ENCODE assay signal across 25 mouse cellular contexts in the genomic region with DNA sequence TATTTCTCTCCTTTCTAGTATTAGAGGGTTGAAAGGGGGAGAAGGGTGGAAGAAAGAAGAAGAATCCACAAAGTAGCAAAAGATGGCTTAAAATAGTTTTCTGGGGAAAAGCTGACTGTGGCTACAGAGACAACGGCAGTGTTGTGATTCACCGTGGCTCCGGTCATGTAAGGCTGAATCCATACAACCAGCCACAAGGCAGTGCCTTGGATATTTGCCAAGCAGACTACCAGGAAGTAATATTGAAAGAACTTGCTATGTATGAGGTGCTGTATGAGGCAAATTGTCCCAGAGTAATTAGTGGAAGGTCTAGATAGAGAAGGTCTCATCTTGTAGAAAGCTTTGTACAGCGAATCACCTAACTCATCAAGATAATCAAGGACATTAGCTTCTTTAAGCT. TPM values are rescaled to one million over a fixed set of nuclear protein-coding genes. Genes with fewer than 3 reads are reported as not detected.
DNase-seq lines count a peak whose midpoint lies in the region; ATAC-seq and TF ChIP-seq lines count a peak whose summit lies in the region.
"Had no signal": no experiment of that assay in that cellular context is flagged by ENCODE, and none has a peak within 500 bp of the region (broad histone marks: within the 10 kb centered on the region; RNA-seq: fewer than 3 reads in every experiment).

No protein-coding gene starts in this region.

- intact Hi-C loops in gastrocnemius, postnatal 14 days (cut with DNase I; ENCODE audit: low total_unique reads): no loop called here

- H3K4me1 ChIP-seq in lung, postnatal 0 days (ENCODE audit: insufficient read depth, low read depth, low read length): no peaks in the 10 kb centered on the region
- H3K4me1 ChIP-seq in intestine, embryonic 15.5 days (replicated peaks): no peaks in the 10 kb centered on the region
- no peaks in the 10 kb centered on the region for H3K4me1 ChIP-seq in stomach, postnatal 0 days (replicated peaks; ENCODE audit: control insufficient read depth, insufficient read depth)
- H3K4me1 ChIP-seq: forebrain, embryonic 10.5 days; heart, embryonic 10.5 days; heart, embryonic 13.5 days; hindbrain, embryonic 12.5 days; hindbrain, embryonic 15.5 days had no signal

- H3K9ac ChIP-seq in lung, postnatal 0 days (replicated peaks; ENCODE audit: low read depth): no peak overlapping the region
- no peak overlapping the region for H3K9ac ChIP-seq in intestine, embryonic 15.5 days
- H3K9ac ChIP-seq in stomach, postnatal 0 days (ENCODE audit: low read length): no peak overlapping the region
- H3K9ac ChIP-seq: forebrain, postnatal 0 days; heart, embryonic 13.5 days; hindbrain, embryonic 12.5 days; hindbrain, embryonic 15.5 days had no signal

- no peaks in the 10 kb centered on the region for H3K27me3 ChIP-seq in lung, postnatal 0 days (replicated peaks; ENCODE audit: insufficient read depth, low read length)
- H3K27me3 ChIP-seq in intestine, embryonic 15.5 days (replicated peaks): no peaks in the 10 kb centered on the region
- H3K27me3 ChIP-seq in stomach, postnatal 0 days (ENCODE audit: control insufficient read depth, insufficient read depth, low read length): no peaks in the 10 kb centered on the region
- H3K27me3 ChIP-seq: heart, embryonic 13.5 days; hindbrain, embryonic 12.5 days; hindbrain, embryonic 15.5 days had no signal

- TF ChIP-seq CTCF in lung, postnatal 0 days (IDR thresholded peaks at IDR 0.05): no peak
- TF ChIP-seq CTCF in stomach, postnatal 0 days (IDR thresholded peaks at IDR 0.05; ENCODE audit: low read depth): no peak

- no peak for ATAC-seq in lung, postnatal 0 days
- ATAC-seq in intestine, embryonic 15.5 days: peak; percentile 79
- ATAC-seq in stomach, postnatal 0 days (ENCODE audit: low FRiP score, low TSS enrichment): peak; percentile 82
- ATAC-seq: forebrain, embryonic 14.5 days; forebrain, postnatal 0 days; Patski had no signal

- no peaks in the 10 kb centered on the region for H3K9me3 ChIP-seq in lung, postnatal 0 days (ENCODE audit: low read length)
- no peaks in the 10 kb centered on the region for H3K9me3 ChIP-seq in intestine, embryonic 15.5 days
- no peaks in the 10 kb centered on the region for H3K9me3 ChIP-seq in stomach, postnatal 0 days (ENCODE audit: control insufficient read depth, low read length)
- H3K9me3 ChIP-seq: forebrain, embryonic 10.5 days; heart, embryonic 10.5 days; heart, embryonic 13.5 days; hindbrain, embryonic 12.5 days; hindbrain, embryonic 15.5 days had no signal

- TF ChIP-seq EP300 in lung, postnatal 0 days (IDR thresholded peaks at IDR 0.05): no peak
- TF ChIP-seq EP300 in stomach, postnatal 0 days (optimal IDR thresholded peaks at IDR 0.05): no peak

- no peaks in the 10 kb centered on the region for H3K36me3 ChIP-seq in lung, postnatal 0 days (ENCODE audit: insufficient read depth, low read length)
- no peaks in the 10 kb centered on the region for H3K36me3 ChIP-seq in intestine, embryonic 15.5 days
- no peaks in the 10 kb centered on the region for H3K36me3 ChIP-seq in stomach, postnatal 0 days (ENCODE audit: control insufficient read depth, insufficient read depth, low read length)
- H3K36me3 ChIP-seq: forebrain, embryonic 10.5 days; heart, embryonic 10.5 days; heart, embryonic 13.5 days; hindbrain, embryonic 12.5 days; hindbrain, embryonic 15.5 days had no signal

- DNase-seq in lung, postnatal 0 days (ENCODE audit: low spot score): peak; percentile 14
- DNase-seq in lung, postnatal 4 days: no peak
- peak; percentile 55 for DNase-seq in stomach, postnatal 0 days (ENCODE audit: low spot score)
- no peak for DNase-seq in gastrocnemius, postnatal 14 days
- no peak for DNase-seq in thymus, postnatal 0 days (ENCODE audit: low spot score)
- DNase-seq: adrenal gland, postnatal 10 days; adrenal gland, postnatal 36 days; cerebellum, adult 18-20 months; cerebellum, adult 9-10 months; cerebellum, postnatal 14 days; forebrain, postnatal 0 days; gastrocnemius, adult 2 months; gastrocnemius, postnatal 25 days; heart, adult 2 months had no signal

- H3K4me3 ChIP-seq in lung, postnatal 0 days (ENCODE audit: low read depth, low read length): no peak overlapping the region
- H3K4me3 ChIP-seq in intestine, embryonic 15.5 days (replicated peaks): no peak overlapping the region
- H3K4me3 ChIP-seq in stomach, postnatal 0 days (ENCODE audit: low read depth, low read length): no peak overlapping the region
- H3K4me3 ChIP-seq: forebrain, embryonic 10.5 days; gastrocnemius, adult 2 months; heart, adult 2 months; heart, embryonic 10.5 days; heart, embryonic 13.5 days; hindbrain, embryonic 12.5 days; hindbrain, embryonic 15.5 days had no signal

- WGBS in lung, postnatal 0 days: 73% methylated on average over 4 of the region's 4 CpGs
- WGBS in intestine, embryonic 15.5 days: 72% methylated on average over 4 of the region's 4 CpGs
- 64% methylated on average over 4 of the region's 4 CpGs for WGBS in stomach, postnatal 0 days

- no peak overlapping the region for H3K27ac ChIP-seq in lung, postnatal 0 days (ENCODE audit: low read length)
- H3K27ac ChIP-seq in intestine, embryonic 15.5 days: no peak overlapping the region
- no peak overlapping the region for H3K27ac ChIP-seq in stomach, postnatal 0 days (replicated peaks)
- H3K27ac ChIP-seq: forebrain, embryonic 10.5 days; gastrocnemius, adult 2 months; heart, adult 2 months; heart, embryonic 10.5 days; heart, embryonic 13.5 days; hindbrain, embryonic 12.5 days; hindbrain, embryonic 15.5 days had no signal

- H3K4me2 ChIP-seq in lung, postnatal 0 days (replicated peaks; ENCODE audit: low read depth, low read length): no peak overlapping the region
- no peak overlapping the region for H3K4me2 ChIP-seq in intestine, embryonic 15.5 days (replicated peaks)
- no peak overlapping the region for H3K4me2 ChIP-seq in stomach, postnatal 0 days (replicated peaks; ENCODE audit: low read depth)
- H3K4me2 ChIP-seq: heart, embryonic 13.5 days; hindbrain, embryonic 12.5 days; hindbrain, embryonic 15.5 days had no signal

RNA-seq across cellular contexts. Expression of a gene that starts 22.8 kb away (rescaled TPM):
- 0.30 and 0.35 TPM in 2 replicates for polyA plus RNA-seq in lung, postnatal 0 days (2015; fragmentation: Nextera tagmentation; extraction: Ambion mirVana)
- polyA plus RNA-seq in intestine, embryonic 15.5 days (2015; fragmentation: Nextera tagmentation; extraction: Ambion mirVana): 330 and 349 TPM in 2 replicates
- 3.0 and 6.1 TPM in 2 replicates for polyA plus RNA-seq in stomach, postnatal 0 days (2015; fragmentation: Nextera tagmentation; extraction: Ambion mirVana)
- total RNA-seq in gastrocnemius, postnatal 14 days (2021): not detected
- 0.84 and 1.4 TPM in 2 replicates for polyA plus RNA-seq in thymus, postnatal 0 days (2015; fragmentation: Nextera tagmentation; extraction: Ambion mirVana)
- total RNA-seq: ES-E14; gastrocnemius, adult 2 months; gastrocnemius, postnatal 25 days; hematopoietic stem cell, adult 5-6 weeks had no signal
- polyA plus RNA-seq: embryonic facial prominence, embryonic 11.5 days; forebrain, embryonic 10.5 days; hindbrain, embryonic 12.5 days; Patski had no signal

RNA-seq across cellular contexts. Expression of a gene that starts 25.5 kb away (rescaled TPM):
- 30.7 and 32.9 TPM in 2 replicates for polyA plus RNA-seq in lung, postnatal 0 days (2015; fragmentation: Nextera tagmentation; extraction: Ambion mirVana)
- 21.2 and 22.2 TPM in 2 replicates for polyA plus RNA-seq in intestine, embryonic 15.5 days (2015; fragmentation: Nextera tagmentation; extraction: Ambion mirVana)
- polyA plus RNA-seq in stomach, postnatal 0 days (2015; fragmentation: Nextera tagmentation; extraction: Ambion mirVana): 62.6 and 70.0 TPM in 2 replicates
- 10 to 100 TPM; 34.9 to 35.5 TPM for total RNA-seq in gastrocnemius, postnatal 14 days (2021)
- 4.0 and 4.4 TPM in 2 replicates for polyA plus RNA-seq in thymus, postnatal 0 days (2015; fragmentation: Nextera tagmentation; extraction: Ambion mirVana)
- polyA plus RNA-seq: Patski had no signal

RNA-seq across cellular contexts. Expression of a gene that starts 51.2 kb away (rescaled TPM):
- 4.7 and 4.8 TPM in 2 replicates for polyA plus RNA-seq in lung, postnatal 0 days (2015; fragmentation: Nextera tagmentation; extraction: Ambion mirVana)
- polyA plus RNA-seq in intestine, embryonic 15.5 days (2015; fragmentation: Nextera tagmentation; extraction: Ambion mirVana): 4.8 and 5.7 TPM in 2 replicates
- polyA plus RNA-seq in stomach, postnatal 0 days (2015; fragmentation: Nextera tagmentation; extraction: Ambion mirVana): 1.9 and 2.1 TPM in 2 replicates
- total RNA-seq in gastrocnemius, postnatal 14 days (2021): 1 to 10 TPM; 3.0 to 3.8 TPM
- polyA plus RNA-seq in thymus, postnatal 0 days (2015; fragmentation: Nextera tagmentation; extraction: Ambion mirVana): 5.7 and 5.9 TPM in 2 replicates

RNA-seq across cellular contexts. Expression of a gene that starts 51.3 kb away (rescaled TPM):
- polyA plus RNA-seq in lung, postnatal 0 days (2015; fragmentation: Nextera tagmentation; extraction: Ambion mirVana): 30.6 and 31.8 TPM in 2 replicates
- polyA plus RNA-seq in intestine, embryonic 15.5 days (2015; fragmentation: Nextera tagmentation; extraction: Ambion mirVana): 91.6 and 106 TPM in 2 replicates
- polyA plus RNA-seq in stomach, postnatal 0 days (2015; fragmentation: Nextera tagmentation; extraction: Ambion mirVana): 58.5 and 61.0 TPM in 2 replicates
- total RNA-seq in gastrocnemius, postnatal 14 days (2021): 10 to 100 TPM; 29.9 to 32.0 TPM
- 48.8 and 49.7 TPM in 2 replicates for polyA plus RNA-seq in thymus, postnatal 0 days (2015; fragmentation: Nextera tagmentation; extraction: Ambion mirVana)

RNA-seq across cellular contexts. Expression of a gene that starts 59.6 kb away (rescaled TPM):
- polyA plus RNA-seq in lung, postnatal 0 days (2015; fragmentation: Nextera tagmentation; extraction: Ambion mirVana): 32.6 and 35.3 TPM in 2 replicates
- polyA plus RNA-seq in intestine, embryonic 15.5 days (2015; fragmentation: Nextera tagmentation; extraction: Ambion mirVana): 28.8 and 32.2 TPM in 2 replicates
- 14.3 and 17.4 TPM in 2 replicates for polyA plus RNA-seq in stomach, postnatal 0 days (2015; fragmentation: Nextera tagmentation; extraction: Ambion mirVana)
- total RNA-seq in gastrocnemius, postnatal 14 days (2021): 10 to 100 TPM; 27.7 to 28.6 TPM
- 37.5 and 38.6 TPM in 2 replicates for polyA plus RNA-seq in thymus, postnatal 0 days (2015; fragmentation: Nextera tagmentation; extraction: Ambion mirVana)

Comparison
In these comparisons a context has a peak if more than half of its experiments do, and no peak if none do; other contexts are left out.
1. DNase-seq: peak in lung, postnatal 0 days (single experiment) and stomach, postnatal 0 days (single experiment); none in lung, postnatal 4 days (0 of 2), gastrocnemius, postnatal 14 days (single experiment) and thymus, postnatal 0 days (single experiment).
2. RNA of a gene that starts 22.8 kb away (polyA plus RNA-seq): 330 to 349 TPM in intestine, embryonic 15.5 days; 3.0 to 6.1 TPM in stomach, postnatal 0 days, 0.84 to 1.4 TPM in thymus, postnatal 0 days and 0.30 to 0.35 TPM in lung, postnatal 0 days; every median in the first group is over 10 times any median in the second.